Mouse (Mus musculus) neural tube, embryonic 14.5 days (tissue): ENCODE data around the gene Tldc1. TPM values are rescaled to one million over a fixed set of nuclear protein-coding genes. Genes with fewer than 3 reads are reported as not detected.

Experiments
- ATAC-seq: fragments of 200-750 bp; cut with Nextera tagmentation; 2 replicates; pipeline ENCODE4 v1.8.0; 2017; ENCODE audit warnings: low read depth, mild to moderate bottlenecking, moderate TSS enrichment, moderate library complexity
- H3K27ac ChIP-seq: fragments of 300-500 bp; sonication (generic); 2 replicates; pipeline ENCODE4 v1.5.1; 2014; ENCODE audit warnings: low read depth, mild to moderate bottlenecking, control low read depth, low read length, moderate library complexity, mixed read lengths
- H3K27me3 ChIP-seq: fragments of 300-500 bp; sonication (generic); 2 replicates; pipeline ENCODE4 v1.6.1; 2014; ENCODE audit warnings: low read length; ENCODE audit not compliant: control insufficient read depth, insufficient read depth
- H3K36me3 ChIP-seq: fragments of 300-500 bp; sonication (generic); 2 replicates; pipeline ENCODE4 v1.6.1; 2014; ENCODE audit warnings: low read length, mixed read lengths; ENCODE audit not compliant: control insufficient read depth, insufficient read depth
- H3K4me1 ChIP-seq: fragments of 300-500 bp; sonication (generic); 2 replicates; pipeline ENCODE4 v1.6.1; 2014; ENCODE audit warnings: low read length; ENCODE audit not compliant: control insufficient read depth, insufficient read depth
- H3K4me2 ChIP-seq: fragments of 300-500 bp; sonication (generic); 2 replicates; pipeline ENCODE4 v1.6.1; 2014; ENCODE audit warnings: mild to moderate bottlenecking, low read depth, low read length, control low read depth
- H3K4me3 ChIP-seq: fragments of 300-500 bp; sonication (generic); 2 replicates; pipeline ENCODE4 v1.5.1; 2014; ENCODE audit warnings: low read depth, low read length, control low read depth, mixed read lengths
- H3K9ac ChIP-seq: fragments of 300-500 bp; sonication (generic); replicated peaks from 2 replicates; pipeline ENCODE4 v1.6.1; 2014; ENCODE audit warnings: low read depth, mild to moderate bottlenecking, control low read depth, low read length, mixed read lengths
- H3K9me3 ChIP-seq: fragments of 300-500 bp; sonication (generic); 2 replicates; pipeline ENCODE4 v1.6.1; 2016; ENCODE audit warnings: low read length; ENCODE audit not compliant: control insufficient read depth
- WGBS: fragments of 180-500 bp; shearing (Covaris S2); extraction: QIAGEN DNeasy Blood & Tissue Kit; methylation state at CpG from one replicate; pipeline ENCODE4 v1.1.7; 2014; 5-methylcytosine and 5-hydroxymethylcytosine counted together
- polyA plus RNA-seq: library from polyadenylated mRNA; unstranded; fragments of >200 nt; fragmentation: Nextera tagmentation; extraction: Ambion mirVana; gene quantifications from 2 replicates; pipeline ENCODE4 v1.2.1, GENCODE M21; 2014

The Tldc1 gene
- polyA plus RNA-seq, 1 experiment from 2014 or later, result 8.1 TPM

DNA sequence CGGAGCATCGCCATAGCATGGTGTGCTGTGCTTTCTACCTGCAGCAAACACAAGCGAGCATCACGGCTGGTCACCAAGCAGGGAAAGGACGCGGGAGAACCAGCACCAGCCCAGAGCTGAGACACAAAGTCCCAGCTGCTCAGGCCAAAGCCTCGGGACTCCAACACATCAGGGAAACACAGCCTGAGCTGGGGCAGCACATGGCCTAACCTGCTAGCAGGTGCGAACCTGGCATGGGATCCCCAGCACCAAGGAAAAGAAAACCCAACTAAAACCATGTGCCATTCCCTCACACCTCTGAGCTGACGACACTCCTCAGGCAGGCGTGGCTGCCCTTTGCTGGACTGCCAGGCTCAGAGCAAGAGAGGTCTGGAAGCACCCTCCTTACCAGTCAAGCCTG is 12.9 kb downstream of the Tldc1 start:
- 0 out of 2 replicates have a peak, but pooled peaks cover 3% of the 10 kb centered on the region for H3K36me3 ChIP-seq
- ATAC-seq, result no peak
- no peak overlapping the region for H3K27ac ChIP-seq
- H3K4me2 ChIP-seq, result no peak overlapping the region
- H3K4me1 ChIP-seq, result no peaks in the 10 kb centered on the region
- H3K9me3 ChIP-seq, result no peaks in the 10 kb centered on the region
- H3K4me3 ChIP-seq, result no peak overlapping the region
- no peaks in the 10 kb centered on the region for H3K27me3 ChIP-seq
- 85% methylated on average over 10 of the region's 10 CpGs for WGBS
- H3K9ac ChIP-seq, result no peak overlapping the region

DNA sequence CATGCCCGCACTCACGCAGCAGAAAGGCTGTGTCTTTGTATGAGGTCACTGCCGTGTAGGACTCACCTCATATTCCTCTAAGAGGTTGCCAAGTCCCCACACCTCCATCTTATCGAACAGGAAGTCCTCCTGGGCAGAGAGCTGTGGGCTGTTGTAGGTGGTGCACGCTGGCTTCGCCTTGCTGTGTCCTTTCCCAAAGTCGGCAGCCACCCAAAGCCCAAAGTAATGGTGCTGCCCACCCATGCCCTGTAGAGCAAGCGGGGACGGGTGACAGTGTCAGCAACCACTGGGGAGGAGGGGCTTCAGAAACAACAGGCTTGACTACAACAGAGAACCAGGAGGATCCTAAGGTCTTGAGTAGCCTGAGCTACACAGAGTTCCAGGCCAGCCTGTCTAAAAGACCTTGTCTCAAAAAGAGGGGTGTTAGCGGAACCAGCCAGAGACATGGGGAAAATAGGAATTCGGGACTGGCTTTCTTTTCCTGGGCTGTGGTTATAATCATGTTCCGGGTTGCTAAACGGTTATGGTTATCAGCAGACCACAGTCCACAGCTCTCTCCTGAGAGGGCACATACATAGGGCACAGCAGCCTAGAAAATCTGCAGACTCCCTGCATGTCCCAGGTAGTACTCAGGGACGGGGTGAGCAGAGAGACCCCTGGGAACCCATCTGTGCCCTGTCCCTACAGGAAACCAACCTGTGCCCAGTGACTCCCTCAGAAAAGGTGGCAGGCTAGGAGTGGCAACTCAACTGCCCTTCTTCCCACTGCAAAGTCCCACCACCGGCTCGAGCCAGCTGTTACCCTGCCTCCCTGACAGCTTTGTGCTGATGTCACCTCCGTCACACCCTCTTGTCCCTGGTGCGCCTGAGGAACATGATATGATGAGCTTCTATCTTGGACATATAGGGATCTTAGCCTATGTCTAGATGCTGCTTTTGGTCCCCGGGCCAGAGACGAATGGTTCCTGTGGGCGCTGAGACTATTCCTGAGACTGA is 15.7 kb downstream of the Tldc1 start:
- no peak overlapping the region for H3K4me3 ChIP-seq
- H3K9me3 ChIP-seq, result no peaks in the 10 kb centered on the region
- WGBS, result 94% methylated on average over 21 of the region's 21 CpGs
- no peaks in the 10 kb centered on the region for H3K27me3 ChIP-seq
- H3K36me3 ChIP-seq, result no peaks in the 10 kb centered on the region
- no peak overlapping the region for H3K4me2 ChIP-seq
- H3K9ac ChIP-seq, result no peak overlapping the region
- H3K4me1 ChIP-seq, result no peaks in the 10 kb centered on the region
- no peak overlapping the region for H3K27ac ChIP-seq
- no peak for ATAC-seq

DNA sequence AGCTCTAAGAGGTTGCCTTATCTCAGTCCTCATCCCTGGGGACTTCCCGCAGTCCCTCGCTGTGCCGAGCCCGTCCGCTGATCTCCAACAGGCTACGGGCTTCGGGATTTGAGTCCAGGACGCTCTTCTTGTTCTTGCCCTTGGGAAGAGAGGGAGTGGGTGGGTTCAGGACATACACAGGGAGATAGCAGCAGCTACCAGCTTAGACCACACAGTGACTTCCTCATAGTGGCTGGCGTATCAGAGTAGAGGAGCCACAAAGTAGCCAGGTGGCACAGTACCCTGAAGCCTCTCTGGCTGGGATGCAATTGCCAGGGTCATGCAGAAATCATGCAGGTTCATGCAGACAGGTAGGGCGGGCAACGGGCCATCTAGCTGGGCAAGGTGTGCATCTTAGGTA is 16.5 kb downstream of the Tldc1 start:
- no peaks in the 10 kb centered on the region for H3K4me1 ChIP-seq
- H3K27ac ChIP-seq, result no peak overlapping the region
- no peaks in the 10 kb centered on the region for H3K27me3 ChIP-seq
- H3K9me3 ChIP-seq, result no peaks in the 10 kb centered on the region
- ATAC-seq, result no peak
- WGBS, result 94% methylated on average over 11 of the region's 11 CpGs
- no peak overlapping the region for H3K9ac ChIP-seq
- no peak overlapping the region for H3K4me3 ChIP-seq
- no peaks in the 10 kb centered on the region for H3K36me3 ChIP-seq
- no peak overlapping the region for H3K4me2 ChIP-seq

DNA sequence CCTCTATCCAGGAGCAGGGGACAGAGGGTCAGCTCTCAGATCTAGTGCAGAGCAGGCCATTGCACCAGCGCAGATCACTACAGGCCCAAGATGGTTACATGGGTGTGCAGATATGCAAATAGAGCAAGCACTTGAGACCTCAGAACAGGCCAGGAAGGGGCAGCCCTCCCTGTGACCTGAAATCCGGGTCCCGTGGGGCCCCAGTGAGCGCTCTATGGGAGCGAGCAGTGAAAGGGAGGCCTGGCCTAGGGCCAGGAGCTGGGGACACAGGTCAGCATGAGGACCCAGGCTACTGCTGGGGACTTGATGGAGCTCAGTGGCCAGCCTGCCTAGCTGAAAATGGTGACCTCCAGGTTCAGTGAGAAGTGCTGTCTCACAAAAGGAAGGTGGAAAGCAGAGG is 21.7 kb downstream of the Tldc1 start:
- no peaks in the 10 kb centered on the region for H3K4me1 ChIP-seq
- H3K4me2 ChIP-seq, result no peak overlapping the region
- H3K36me3 ChIP-seq, result no peaks in the 10 kb centered on the region
- no peak overlapping the region for H3K4me3 ChIP-seq
- H3K9me3 ChIP-seq, result no peaks in the 10 kb centered on the region
- H3K9ac ChIP-seq, result no peak overlapping the region
- H3K27me3 ChIP-seq, result no peaks in the 10 kb centered on the region
- no peak overlapping the region for H3K27ac ChIP-seq
- WGBS, result 55% methylated on average over 5 of the region's 5 CpGs
- no peak for ATAC-seq

DNA sequence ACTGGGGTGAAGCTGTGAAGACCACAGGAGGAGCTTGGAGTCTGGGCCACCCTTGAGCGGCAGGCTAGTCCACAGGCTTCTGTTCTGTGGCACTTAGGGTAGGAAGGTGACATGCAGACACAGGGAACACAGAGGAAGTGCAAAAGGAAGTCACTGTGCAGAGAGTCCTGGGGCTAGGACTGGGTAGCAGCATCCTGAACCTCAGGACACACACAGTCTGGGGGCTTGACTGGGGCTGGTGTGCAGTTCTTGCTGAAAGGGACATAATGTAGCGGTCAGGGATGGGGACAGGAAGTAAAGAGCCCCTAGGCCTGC is 22.1 kb downstream of the Tldc1 start:
- WGBS, result 53% methylated on average over 2 of the region's 2 CpGs
- H3K9me3 ChIP-seq, result no peaks in the 10 kb centered on the region
- no peaks in the 10 kb centered on the region for H3K4me1 ChIP-seq
- H3K4me2 ChIP-seq, result no peak overlapping the region
- ATAC-seq, result no peak
- no peak overlapping the region for H3K4me3 ChIP-seq
- H3K27ac ChIP-seq, result no peak overlapping the region
- no peaks in the 10 kb centered on the region for H3K27me3 ChIP-seq
- H3K36me3 ChIP-seq, result no peaks in the 10 kb centered on the region
- H3K9ac ChIP-seq, result no peak overlapping the region

DNA sequence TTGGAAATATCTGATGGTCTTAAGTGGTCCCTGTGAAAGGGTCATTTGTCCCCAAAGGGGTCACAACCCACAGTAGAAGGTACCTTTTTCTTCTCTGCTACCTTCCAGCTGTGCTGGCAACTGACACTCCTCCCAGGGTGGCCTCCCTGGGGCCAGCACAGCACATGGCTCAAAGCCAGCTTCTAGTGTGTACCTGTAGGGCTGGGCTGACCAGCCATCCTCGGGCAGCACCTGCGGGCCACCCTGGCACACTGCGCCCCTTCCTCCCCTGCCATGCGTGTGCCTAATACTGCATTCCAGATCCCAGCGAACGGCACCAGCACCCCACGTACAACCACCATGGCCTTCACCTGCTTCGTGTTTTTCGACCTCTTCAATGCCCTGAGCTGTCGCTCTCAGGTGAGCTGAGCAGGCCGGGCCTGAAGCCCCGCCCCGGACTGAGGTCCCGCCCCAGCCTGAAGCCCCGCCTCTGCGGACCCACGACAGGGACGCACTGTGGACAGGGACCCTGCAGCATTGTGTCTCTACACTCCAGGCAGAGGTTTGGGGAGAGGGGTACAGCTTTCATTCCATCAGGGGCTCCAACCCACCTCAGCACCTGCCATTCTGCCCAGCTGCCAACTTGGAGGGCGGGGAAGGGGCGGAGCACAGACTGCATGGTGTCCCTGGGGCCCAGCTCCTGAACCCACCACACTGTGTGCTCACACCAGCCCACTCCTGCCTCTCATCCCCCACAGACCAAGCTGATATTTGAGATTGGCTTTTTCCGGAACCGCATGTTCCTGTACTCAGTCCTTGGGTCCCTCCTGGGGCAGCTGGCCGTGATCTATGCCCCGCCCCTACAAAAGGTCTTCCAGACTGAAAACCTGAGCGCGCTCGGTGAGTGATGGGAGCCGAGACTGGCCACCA is 22.7 kb downstream of the Tldc1 start:
- Histone ChIP-seq H3K27ac (no peak overlapping the region), H3K4me2 (peak overlapping the region; percentile 30), H3K4me1 (no peaks in the 10 kb centered on the region), H3K36me3 (no peaks in the 10 kb centered on the region), H3K9me3 (no peaks in the 10 kb centered on the region), H3K4me3 (no peak overlapping the region), H3K27me3 (no peaks in the 10 kb centered on the region), H3K9ac (no peak overlapping the region)
- 19% methylated on average over 28 of the region's 28 CpGs for WGBS
- peak; percentile 34; the same call in 1 of the 2 replicates for ATAC-seq

DNA sequence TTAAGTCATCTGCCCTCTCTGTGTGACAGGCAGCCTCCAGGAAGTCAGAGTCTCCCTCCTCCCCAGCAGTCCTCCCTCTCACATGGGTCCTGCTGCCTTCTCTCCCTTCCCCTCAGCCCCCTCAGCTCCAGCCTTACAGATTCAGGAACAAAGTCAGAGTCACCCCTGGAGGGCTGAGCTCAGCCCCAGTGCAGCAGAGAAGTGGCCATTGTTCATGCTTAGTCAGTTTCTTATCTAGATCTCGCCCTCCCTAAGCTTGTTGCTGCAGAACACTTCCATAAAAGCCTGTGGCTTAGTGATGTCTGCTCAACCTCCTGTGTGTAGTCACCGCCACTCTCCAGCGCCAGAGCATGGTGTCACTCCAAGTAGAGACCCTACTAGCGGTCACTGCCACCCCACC is 33.6 kb downstream of the Tldc1 start:
- H3K4me3 ChIP-seq, result no peak overlapping the region
- no peak overlapping the region for H3K27ac ChIP-seq
- H3K4me2 ChIP-seq, result no peak overlapping the region
- no peaks in the 10 kb centered on the region for H3K36me3 ChIP-seq
- no peak for ATAC-seq
- no peaks in the 10 kb centered on the region for H3K9me3 ChIP-seq
- H3K9ac ChIP-seq, result no peak overlapping the region
- WGBS, result 90% methylated on average over 4 of the region's 4 CpGs
- H3K27me3 ChIP-seq, result no peaks in the 10 kb centered on the region
- H3K4me1 ChIP-seq, result no peaks in the 10 kb centered on the region

DNA sequence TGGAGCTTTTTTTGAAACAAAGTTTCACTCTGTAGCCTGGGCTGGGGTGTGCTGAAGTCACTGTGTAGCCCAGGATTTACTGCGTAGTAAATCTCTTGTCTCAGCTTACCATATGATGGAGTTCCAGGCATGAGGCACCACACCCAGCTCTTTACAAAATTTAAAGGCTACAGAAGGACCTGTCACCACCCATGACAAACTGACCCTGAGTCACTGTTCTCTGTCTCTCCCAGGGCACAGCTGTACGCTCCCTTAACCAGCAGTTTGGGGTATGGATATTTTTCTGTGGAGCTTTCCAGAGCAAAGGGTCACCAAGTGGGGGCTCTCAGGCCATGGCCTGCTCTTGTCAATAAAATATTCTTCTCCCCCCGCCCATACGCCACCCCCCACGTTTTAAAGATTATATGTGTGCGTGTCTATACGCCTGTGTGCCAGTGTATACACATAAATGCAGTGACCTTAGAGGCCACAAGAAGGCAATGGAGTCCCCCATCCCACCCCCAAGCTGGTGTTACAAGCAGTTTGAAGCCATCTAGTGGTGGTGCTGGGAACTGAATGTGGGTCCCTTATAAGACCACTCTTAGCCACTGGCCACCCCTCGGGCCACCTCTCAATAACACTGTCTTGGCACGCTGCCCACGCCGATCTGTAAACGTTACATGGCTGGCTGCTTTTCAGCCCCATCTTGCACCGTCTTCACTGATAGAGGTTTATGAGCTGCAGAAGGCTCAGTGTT is 34.8 kb downstream of the Tldc1 start:
- Histone ChIP-seq H3K4me3 (no peak overlapping the region), H3K27ac (no peak overlapping the region), H3K4me1 (no peaks in the 10 kb centered on the region), H3K9ac (no peak overlapping the region), H3K36me3 (no peaks in the 10 kb centered on the region), H3K4me2 (no peak overlapping the region), H3K9me3 (no peaks in the 10 kb centered on the region), H3K27me3 (no peaks in the 10 kb centered on the region)
- no peak for ATAC-seq
- WGBS, result 44% methylated on average over 13 of the region's 13 CpGs
